Mouse (Mus musculus) testis, adult 2 months (tissue): Measurements from ENCODE around the gene Pcsk4. TPM values are rescaled to one million over a fixed set of nuclear protein-coding genes. Genes with fewer than 3 reads are reported as not detected.

Experiments
- H3K27ac ChIP-seq: fragments of 200-500 bp; 2 replicates; pipeline ENCODE4 v1.5.1; 2012; ENCODE audit warnings: low read depth, low read length; ENCODE audit not compliant: control insufficient read depth, insufficient read depth
- H3K27me3 ChIP-seq: fragments of 200-500 bp; 2 replicates; pipeline ENCODE4 v1.6.1; 2012; ENCODE audit warnings: mild to moderate bottlenecking, low read length, moderate library complexity; ENCODE audit not compliant: control insufficient read depth, insufficient read depth
- H3K36me3 ChIP-seq: fragments of 200-500 bp; 2 replicates; pipeline ENCODE4 v1.6.1; 2012; ENCODE audit warnings: mild to moderate bottlenecking, low read length; ENCODE audit not compliant: control insufficient read depth, insufficient read depth
- H3K4me1 ChIP-seq: fragments of 200-500 bp; 2 replicates; pipeline ENCODE4 v1.6.1; 2012; ENCODE audit warnings: low read length; ENCODE audit not compliant: control insufficient read depth, insufficient read depth
- H3K4me3 ChIP-seq: fragments of 200-500 bp; 2 replicates; pipeline ENCODE4 v1.5.1; 2012; ENCODE audit warnings: low read depth, mild to moderate bottlenecking, low read length, moderate library complexity, mixed read lengths; ENCODE audit not compliant: control insufficient read depth
- CTCF ChIP-seq: fragments of 200-500 bp; IDR thresholded peaks from 2 replicates; pipeline ENCODE4 v1.5.1; 2012; ENCODE audit warnings: low read depth, mild to moderate bottlenecking, inconsistent platforms, low read length, moderate library complexity; ENCODE audit not compliant: control insufficient read depth, insufficient read depth, insufficient replicate concordance
- POLR2A ChIP-seq: fragments of 200-500 bp; IDR thresholded peaks from 2 replicates; pipeline ENCODE4 v1.6.1; 2012; ENCODE audit warnings: low read depth, mild to moderate bottlenecking, inconsistent platforms, low read length, moderate library complexity; ENCODE audit not compliant: control insufficient read depth
- polyA plus RNA-seq: library from polyadenylated mRNA; depleted of rRNA; stranded (reverse); fragments of >200 nt; gene quantifications from 2 replicates; pipeline ENCODE4 v1.2.3, GENCODE M21; 2012

Gene Pcsk4
- polyA plus RNA-seq, 1 experiment = 326 TPM

GRCm38 (mm10) chr10:80302082-80302355, 27.3 kb downstream of the Pcsk4 start:
- Histone ChIP-seq H3K4me3 (no peak overlapping the region), H3K36me3 (no peaks in the 10 kb centered on the region), H3K27me3 (no peaks in the 10 kb centered on the region), H3K27ac (no peak overlapping the region), H3K4me1 (peaks cover 10% of the 10 kb centered on the region)
- TF ChIP-seq CTCF (no peak), POLR2A (no peak)

GRCm38 (mm10) chr10:80301256-80302081, 27.8 kb downstream of the Pcsk4 start:
- Histone ChIP-seq H3K27me3 (no peaks in the 10 kb centered on the region), H3K4me1 (peaks cover 10% of the 10 kb centered on the region), H3K36me3 (no peaks in the 10 kb centered on the region), H3K27ac (no peak overlapping the region), H3K4me3 (no peak overlapping the region)
- no peak for TF ChIP-seq CTCF
- TF ChIP-seq POLR2A = no peak

GRCm38 (mm10) chr10:80300672-80301181, 28.6 kb downstream of the Pcsk4 start:
- no peak overlapping the region for H3K4me3 ChIP-seq
- no peak overlapping the region for H3K27ac ChIP-seq
- no peaks in the 10 kb centered on the region for H3K36me3 ChIP-seq
- TF ChIP-seq POLR2A = no peak
- no peak for TF ChIP-seq CTCF
- peaks cover 14% of the 10 kb centered on the region for H3K4me1 ChIP-seq
- H3K27me3 ChIP-seq = no peaks in the 10 kb centered on the region

GRCm38 (mm10) chr10:80299824-80300223, 29.5 kb downstream of the Pcsk4 start:
- Histone ChIP-seq H3K4me1 (peaks cover 17% of the 10 kb centered on the region), H3K27ac (no peak overlapping the region), H3K36me3 (no peaks in the 10 kb centered on the region), H3K27me3 (no peaks in the 10 kb centered on the region), H3K4me3 (no peak overlapping the region)
- TF ChIP-seq POLR2A = no peak
- no peak for TF ChIP-seq CTCF

GRCm38 (mm10) chr10:80299301-80299700, 30.0 kb downstream of the Pcsk4 start:
- Histone ChIP-seq H3K4me3 (peak overlapping the region; percentile 5), H3K36me3 (no peaks in the 10 kb centered on the region), H3K27ac (no peak overlapping the region), H3K27me3 (no peaks in the 10 kb centered on the region), H3K4me1 (peaks cover 17% of the 10 kb centered on the region)
- TF ChIP-seq POLR2A (no peak), CTCF (no peak)

- Histone ChIP-seq H3K36me3 (no peaks in the 10 kb centered on the region), H3K27me3 (no peaks in the 10 kb centered on the region), H3K4me3 (peak overlapping the region; percentile 5), H3K27ac (no peak overlapping the region), H3K4me1 (peaks cover 17% of the 10 kb centered on the region)
- TF ChIP-seq CTCF (no peak), POLR2A (no peak)
Observed at GRCm38 (mm10) chr10:80298571-80299281, 30.6 kb downstream of the Pcsk4 start.

GRCm38 (mm10) chr10:80297526-80298133, 31.7 kb downstream of the Pcsk4 start:
- H3K27me3 ChIP-seq = no peaks in the 10 kb centered on the region

More at GRCm38 (mm10) chr10:80297526-80298133, 31.7 kb downstream of the Pcsk4 start:
- Histone ChIP-seq H3K4me3 (no peak overlapping the region), H3K4me1 (peaks cover 23% of the 10 kb centered on the region), H3K36me3 (peaks cover 1% of the 10 kb centered on the region; the same call in 1 of the 2 replicates), H3K27ac (no peak overlapping the region)
- TF ChIP-seq CTCF (no peak), POLR2A (no peak)
